ENCODE assay signal across 10 mouse cellular contexts in the genomic region with DNA sequence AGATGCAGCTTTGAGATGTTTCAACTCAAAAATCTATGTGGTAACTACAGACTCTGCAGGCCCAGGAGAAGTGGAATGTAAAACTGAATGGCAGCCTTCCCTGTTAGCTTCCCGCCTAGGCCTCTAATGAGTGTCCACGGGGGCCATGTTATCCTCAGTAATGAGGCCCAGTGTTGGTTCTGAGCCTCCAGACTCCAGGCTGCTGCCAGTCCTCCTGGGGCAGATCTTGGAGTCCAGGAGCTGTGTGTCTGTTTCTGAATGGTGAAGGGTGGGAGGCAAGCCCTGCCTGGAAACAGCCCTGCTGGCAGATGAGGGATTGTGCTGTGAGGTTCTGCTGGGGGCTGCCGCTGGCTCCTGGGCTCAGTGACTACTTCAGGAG. TPM values are rescaled to one million over a fixed set of nuclear protein-coding genes. Genes with fewer than 3 reads are reported as not detected.
DNase-seq lines count a peak whose midpoint lies in the region; ATAC-seq lines count a peak whose summit lies in the region.
"Had no signal": no experiment of that assay in that cellular context is flagged by ENCODE, and none has a peak within 500 bp of the region (broad histone marks: within the 10 kb centered on the region; RNA-seq: fewer than 3 reads in every experiment).

No protein-coding gene starts in this region.

- peaks cover 9% of the 10 kb centered on the region; the same call in 1 of the 2 replicates for H3K4me1 ChIP-seq in heart, embryonic 11.5 days (ENCODE audit: control insufficient read depth, insufficient read depth, low read length)
- H3K4me1 ChIP-seq in limb, embryonic 13.5 days: peaks cover 89% of the 10 kb centered on the region

- no peak overlapping the region for H3K4me2 ChIP-seq in heart, embryonic 11.5 days
- H3K4me2 ChIP-seq in limb, embryonic 13.5 days (replicated peaks): no peak overlapping the region; the same call in 1 of the 2 replicates

- DNase-seq in heart, adult 18-20 months: no peak
- DNase-seq in thymus, postnatal 4 days: peak; percentile 7
- no peak for DNase-seq in thymus, postnatal 36 days
- DNase-seq in layer of hippocampus, postnatal 14 days (ENCODE audit: low spot score in 2 of 2): no peak
- DNase-seq: cerebellum, postnatal 36 days; lung, adult 18-20 months had no signal

- WGBS in heart, embryonic 11.5 days (ENCODE audit: insufficient replicate concordance): 59% methylated on average over 3 of the region's 3 CpGs
- 13% methylated on average over 3 of the region's 3 CpGs for WGBS in limb, embryonic 13.5 days

- peak overlapping the region; percentile 41; the same call in 1 of the 2 replicates for H3K27ac ChIP-seq in heart, embryonic 11.5 days (ENCODE audit: low read depth, low read length)
- H3K27ac ChIP-seq in limb, embryonic 13.5 days: peak overlapping the region; percentile 96

- H3K36me3 ChIP-seq in heart, embryonic 11.5 days (ENCODE audit: control insufficient read depth, insufficient read depth, low read length): no peaks in the 10 kb centered on the region
- H3K36me3 ChIP-seq in limb, embryonic 13.5 days: no peaks in the 10 kb centered on the region

- ATAC-seq in heart, embryonic 11.5 days (replicated peaks; ENCODE audit: insufficient number of reproducible peaks, low FRiP score, low TSS enrichment): no peak
- peak; percentile 45 for ATAC-seq in limb, embryonic 13.5 days (ENCODE audit: low FRiP score, low read depth)
- no peak for ATAC-seq in granulocyte monocyte progenitor cell, adult 5-6 weeks (replicated peaks; ENCODE audit: poor library complexity, severe bottlenecking)
- no peak for ATAC-seq in activated CD4-positive, CD25-positive, alpha-beta regulatory T cell, adult 4 months

- no peak overlapping the region for H3K9ac ChIP-seq in heart, embryonic 11.5 days (ENCODE audit: low read depth, low read length)
- H3K9ac ChIP-seq in limb, embryonic 13.5 days: no peak overlapping the region

- no peak overlapping the region for H3K4me3 ChIP-seq in heart, embryonic 11.5 days (ENCODE audit: low read depth, low read length)
- H3K4me3 ChIP-seq in limb, embryonic 13.5 days: no peak overlapping the region

- no peaks in the 10 kb centered on the region for H3K9me3 ChIP-seq in heart, embryonic 11.5 days (replicated peaks; ENCODE audit: control insufficient read depth, low read length)
- no peaks in the 10 kb centered on the region for H3K9me3 ChIP-seq in limb, embryonic 13.5 days

- no peaks in the 10 kb centered on the region for H3K27me3 ChIP-seq in heart, embryonic 11.5 days (ENCODE audit: control insufficient read depth, insufficient read depth, low read length)
- H3K27me3 ChIP-seq in limb, embryonic 13.5 days: no peaks in the 10 kb centered on the region

RNA-seq across cellular contexts. Expression of a gene that starts 10.3 kb away (rescaled TPM):
- 0.33 and 0.55 TPM in 2 replicates for polyA plus RNA-seq in heart, embryonic 11.5 days (2014; fragmentation: Nextera tagmentation; extraction: Ambion mirVana)
- 1 to 10 TPM in 1 of 2 experiments, under 1 TPM in 1; 0.69 to 1.1 TPM for total RNA-seq in heart, adult 18-20 months (2021)
- polyA plus RNA-seq in limb, embryonic 13.5 days (2015; fragmentation: Nextera tagmentation; extraction: Ambion mirVana): 1.5 and 1.7 TPM in 2 replicates
- total RNA-seq in layer of hippocampus, postnatal 14 days (2021): 1 to 10 TPM; 1.7 to 1.8 TPM
- total RNA-seq in granulocyte monocyte progenitor cell, adult 5-6 weeks (2014; fragmentation: Nextera tagmentation): 148 and 174 TPM in 2 replicates
- 115 and 120 TPM in 2 replicates for total RNA-seq in granulocyte monocyte progenitor cell, adult 5-6 weeks (2017)
- polyA plus RNA-seq in activated CD4-positive, CD25-positive, alpha-beta regulatory T cell, adult 4 months (2017; shearing (Covaris generic)): under 1 TPM in 1 of 2 experiments, not detected in 1; 0.28 TPM

RNA-seq across cellular contexts. Expression of a gene that starts 32.2 kb away (rescaled TPM):
- polyA plus RNA-seq in heart, embryonic 11.5 days (2014; fragmentation: Nextera tagmentation; extraction: Ambion mirVana): 154 and 162 TPM in 2 replicates
- 10 to 100 TPM; 47.2 to 58.4 TPM for total RNA-seq in heart, adult 18-20 months (2021)
- 422 and 433 TPM in 2 replicates for polyA plus RNA-seq in limb, embryonic 13.5 days (2015; fragmentation: Nextera tagmentation; extraction: Ambion mirVana)
- total RNA-seq in layer of hippocampus, postnatal 14 days (2021): 100 to 1,000 TPM; 127 to 133 TPM
- 930 and 1,115 TPM in 2 replicates for total RNA-seq in granulocyte monocyte progenitor cell, adult 5-6 weeks (2014; fragmentation: Nextera tagmentation)
- total RNA-seq in granulocyte monocyte progenitor cell, adult 5-6 weeks (2017): 1,419 and 1,485 TPM in 2 replicates
- polyA plus RNA-seq in activated CD4-positive, CD25-positive, alpha-beta regulatory T cell, adult 4 months (2017; shearing (Covaris generic)): 100 to 1,000 TPM; 121 to 136 TPM

Comparison
In these comparisons a context has a peak if more than half of its experiments do, and no peak if none do; other contexts are left out.
1. RNA of a gene that starts 10.3 kb away (total RNA-seq): 115 to 174 TPM in granulocyte monocyte progenitor cell, adult 5-6 weeks; 1.7 to 1.8 TPM in layer of hippocampus, postnatal 14 days and 0.69 to 1.1 TPM in heart, adult 18-20 months; every median in the first group is over 10 times any median in the second.
2. RNA of a gene that starts 32.2 kb away (total RNA-seq): 930 to 1,485 TPM in granulocyte monocyte progenitor cell, adult 5-6 weeks; 127 to 133 TPM in layer of hippocampus, postnatal 14 days and 47.2 to 58.4 TPM in heart, adult 18-20 months; every median in the first group is over 4 times any median in the second.